Mouse (Mus musculus): ENCODE data around the gene Gstm3.

GRCm38 (mm10) chr3:107935888-107936287 lies 33.2 kb downstream of the Gstm3 start:
- TF ChIP-seq CTCF (IDR thresholded peaks at IDR 0.05; ENCODE audit: control insufficient read depth, insufficient read depth, insufficient read length) (no peak), USF1 (IDR thresholded peaks at IDR 0.05; ENCODE audit: low read depth) (no peak), MYOG (IDR thresholded peaks at IDR 0.05; ENCODE audit: control insufficient read depth, extremely low read depth, insufficient read length) (no peak), FOSL1 (IDR thresholded peaks at IDR 0.05; ENCODE audit: insufficient read depth, low read length, poor library complexity, severe bottlenecking) (no peak), MAX (IDR thresholded peaks at IDR 0.05) (no peak), CEBPB (IDR thresholded peaks at IDR 0.05; ENCODE audit: low read depth) (no peak), MYOD1 (IDR thresholded peaks at IDR 0.05; ENCODE audit: control insufficient read depth, insufficient read length, low read depth) (no peak)

All from C2C12 (cell line).